9 mouse cellular contexts compared by ENCODE assay signal in the genomic region with DNA sequence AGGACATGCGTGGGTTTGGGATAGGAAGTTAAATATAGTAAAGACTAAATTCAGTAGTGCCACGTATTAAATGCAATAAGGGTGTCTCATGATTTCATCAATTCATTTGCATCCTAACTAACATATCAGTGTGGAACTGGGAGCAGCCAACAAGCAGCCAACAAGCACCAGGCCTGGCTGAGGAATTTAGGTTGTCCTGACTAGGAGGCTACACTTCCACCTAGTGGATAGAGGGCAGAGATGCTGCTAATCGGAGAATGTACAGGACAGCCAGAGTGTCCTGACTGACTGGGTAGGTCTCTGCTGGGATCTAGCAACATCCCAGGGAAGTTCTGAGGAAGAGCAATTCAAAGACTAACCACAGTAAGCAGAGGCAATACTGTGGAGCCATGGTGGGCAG.
DNase-seq lines count a peak whose midpoint lies in the region; ATAC-seq and TF ChIP-seq lines count a peak whose summit lies in the region.
"Had no signal": no experiment of that assay in that cellular context is flagged by ENCODE, and none has a peak within 500 bp of the region (broad histone marks: within the 10 kb centered on the region; RNA-seq: fewer than 3 reads in every experiment).

No protein-coding gene starts in this region.

- no peak for ATAC-seq in heart, embryonic 11.5 days (replicated peaks; ENCODE audit: insufficient number of reproducible peaks, low FRiP score, low TSS enrichment)
- peak; percentile 56; the same call in 1 of the 2 replicates for ATAC-seq in lung, embryonic 14.5 days (ENCODE audit: insufficient read depth)

- intact Hi-C loops in heart, adult 2 months (cut with DNase I), result loop anchor here (2.0 kb wide), 1 partner anchor 96 kb away; no protein-coding TSS in a partner anchor

- WGBS in heart, adult 2 months, result 30% methylated on average over 3 of the region's 3 CpGs
- WGBS in heart, embryonic 11.5 days (ENCODE audit: insufficient replicate concordance), result 40% methylated on average over 3 of the region's 3 CpGs
- WGBS in lung, embryonic 14.5 days, result 40% methylated on average over 3 of the region's 3 CpGs
- 74% methylated on average over 3 of the region's 3 CpGs for WGBS in thymus, adult 2 months
- 45% methylated on average over 3 of the region's 3 CpGs for WGBS in forebrain, embryonic 10.5 days

- H3K9ac ChIP-seq in heart, adult 2 months (ENCODE audit: low read depth, low read length), result no peak overlapping the region
- H3K9ac ChIP-seq in heart, embryonic 11.5 days (ENCODE audit: low read depth, low read length), result no peak overlapping the region
- H3K9ac ChIP-seq in lung, embryonic 14.5 days, result no peak overlapping the region

- no peak overlapping the region for H3K4me2 ChIP-seq in heart, embryonic 11.5 days
- no peak overlapping the region for H3K4me2 ChIP-seq in lung, embryonic 14.5 days

- H3K79me2 ChIP-seq in heart, adult 2 months (replicated peaks; ENCODE audit: control insufficient read depth, insufficient read depth, low read length), result no peaks in the 10 kb centered on the region

- no peaks in the 10 kb centered on the region for H3K4me1 ChIP-seq in heart, adult 2 months (ENCODE audit: control insufficient read depth, insufficient read depth, low read length)
- no peaks in the 10 kb centered on the region for H3K4me1 ChIP-seq in heart, embryonic 11.5 days (ENCODE audit: control insufficient read depth, insufficient read depth, low read length)
- no peaks in the 10 kb centered on the region for H3K4me1 ChIP-seq in lung, embryonic 14.5 days (ENCODE audit: insufficient read depth)
- H3K4me1 ChIP-seq in thymus, adult 2 months (replicated peaks; ENCODE audit: control insufficient read depth, insufficient read depth, low read length), result no peaks in the 10 kb centered on the region
- H3K4me1 ChIP-seq in forebrain, embryonic 10.5 days, result no peaks in the 10 kb centered on the region

- DNase-seq in heart, adult 2 months, result peak in 1 of 2 experiments; percentile 9
- DNase-seq in lung, embryonic 14.5 days, result peak; percentile 76
- DNase-seq in lung, adult 18-20 months, result no peak
- peak; percentile 31 for DNase-seq in cerebellum, adult 8-10 months
- peak; percentile 70 for DNase-seq in retina, embryonic 14.5 days (ENCODE audit: low spot score)
- DNase-seq in thymus, adult 2 months, result no peak
- no peak for DNase-seq in forebrain, embryonic 10.5 days (ENCODE audit: extremely low spot score, low spot score)

- no peak for TF ChIP-seq POLR2A in heart, adult 2 months (IDR thresholded peaks at IDR 0.05; ENCODE audit: insufficient read depth, low read depth, low read length)
- no peak for TF ChIP-seq POLR2A in thymus, adult 2 months (IDR thresholded peaks at IDR 0.05; ENCODE audit: control insufficient read depth, extremely low read depth, insufficient read depth, low read length, poor library complexity)

- no peak overlapping the region for H3K27ac ChIP-seq in heart, adult 2 months
- no peak overlapping the region for H3K27ac ChIP-seq in heart, embryonic 11.5 days (ENCODE audit: low read depth, low read length)
- H3K27ac ChIP-seq in lung, embryonic 14.5 days (ENCODE audit: low read depth), result no peak overlapping the region
- no peak overlapping the region for H3K27ac ChIP-seq in thymus, adult 2 months (ENCODE audit: control insufficient read depth, insufficient read depth, low read length)
- H3K27ac ChIP-seq in forebrain, embryonic 10.5 days, result no peak overlapping the region
- H3K27ac ChIP-seq: macrophage had no signal

- TF ChIP-seq CTCF in heart, adult 2 months (IDR thresholded peaks at IDR 0.05), result peak; percentile 63
- peak; percentile 75 for TF ChIP-seq CTCF in lung, embryonic 14.5 days (IDR thresholded peaks at IDR 0.05; ENCODE audit: low read depth)
- no peak for TF ChIP-seq CTCF in thymus, adult 2 months (IDR thresholded peaks at IDR 0.05; ENCODE audit: borderline replicate concordance, control insufficient read depth, extremely low read depth, insufficient read depth, low read length, poor library complexity)

- H3K36me3 ChIP-seq in heart, adult 2 months (ENCODE audit: control insufficient read depth, insufficient read depth, low read length), result no peaks in the 10 kb centered on the region
- no peaks in the 10 kb centered on the region for H3K36me3 ChIP-seq in heart, embryonic 11.5 days (ENCODE audit: control insufficient read depth, insufficient read depth, low read length)
- no peaks in the 10 kb centered on the region for H3K36me3 ChIP-seq in lung, embryonic 14.5 days (ENCODE audit: insufficient read depth)
- no peaks in the 10 kb centered on the region for H3K36me3 ChIP-seq in thymus, adult 2 months (ENCODE audit: control insufficient read depth, insufficient read depth, low read length)
- no peaks in the 10 kb centered on the region for H3K36me3 ChIP-seq in forebrain, embryonic 10.5 days (replicated peaks)

- H3K27me3 ChIP-seq in heart, adult 2 months (ENCODE audit: control insufficient read depth, insufficient read depth, low read length), result no peaks in the 10 kb centered on the region
- H3K27me3 ChIP-seq in heart, embryonic 11.5 days (ENCODE audit: control insufficient read depth, insufficient read depth, low read length), result no peaks in the 10 kb centered on the region
- no peaks in the 10 kb centered on the region for H3K27me3 ChIP-seq in lung, embryonic 14.5 days (ENCODE audit: insufficient read depth, low read length)
- no peaks in the 10 kb centered on the region for H3K27me3 ChIP-seq in thymus, adult 2 months (ENCODE audit: control insufficient read depth, insufficient read depth, low read length)
- H3K27me3 ChIP-seq in forebrain, embryonic 10.5 days (ENCODE audit: poor library complexity, severe bottlenecking), result no peaks in the 10 kb centered on the region

- TF ChIP-seq EP300 in heart, adult 2 months (IDR thresholded peaks at IDR 0.05; ENCODE audit: insufficient read depth, low read depth, low read length), result no peak

- H3K4me3 ChIP-seq in heart, adult 2 months, result no peak overlapping the region
- H3K4me3 ChIP-seq in heart, embryonic 11.5 days (ENCODE audit: low read depth, low read length), result no peak overlapping the region
- no peak overlapping the region for H3K4me3 ChIP-seq in lung, embryonic 14.5 days (ENCODE audit: low read depth, low read length)
- H3K4me3 ChIP-seq in thymus, adult 2 months (ENCODE audit: control insufficient read depth, insufficient read depth, low read length), result no peak overlapping the region
- no peak overlapping the region for H3K4me3 ChIP-seq in forebrain, embryonic 10.5 days

- H3K9me3 ChIP-seq in heart, embryonic 11.5 days (replicated peaks; ENCODE audit: control insufficient read depth, low read length), result no peaks in the 10 kb centered on the region
- H3K9me3 ChIP-seq in lung, embryonic 14.5 days (ENCODE audit: low read depth, low read length), result no peaks in the 10 kb centered on the region
- no peaks in the 10 kb centered on the region for H3K9me3 ChIP-seq in forebrain, embryonic 10.5 days

Comparison
In these comparisons a context has a peak if more than half of its experiments do, and no peak if none do; other contexts are left out.
1. DNase-seq: peak in lung, embryonic 14.5 days (single experiment), cerebellum, adult 8-10 months (single experiment) and retina, embryonic 14.5 days (single experiment); none in lung, adult 18-20 months (0 of 2), thymus, adult 2 months (single experiment) and forebrain, embryonic 10.5 days (single experiment).